Mouse (Mus musculus) C2C12 (cell line): ENCODE results near the gene Mbip.

Experiments
- CEBPB ChIP-seq: IDR thresholded peaks from one replicate; pipeline ENCODE4 v1.6.1; 2011; ENCODE audit warnings: low read depth, mild to moderate bottlenecking, control low read depth, moderate library complexity
- CTCF ChIP-seq: IDR thresholded peaks from one replicate; pipeline ENCODE4 v1.5.1; 2011; ENCODE audit not compliant: control insufficient read depth, insufficient read depth, insufficient read length
- MAX ChIP-seq: IDR thresholded peaks from one replicate; pipeline ENCODE4 v1.6.1; 2011; ENCODE audit warnings: mild to moderate bottlenecking, control low read depth
- MYOD1 ChIP-seq: IDR thresholded peaks from one replicate; pipeline ENCODE4 v1.6.1; 2011; ENCODE audit warnings: low read depth; ENCODE audit not compliant: control insufficient read depth, insufficient read length
- MYOG ChIP-seq: IDR thresholded peaks from one replicate; pipeline ENCODE4 v1.6.1; 2011; ENCODE audit not compliant: control insufficient read depth, insufficient read length; ENCODE audit errors: extremely low read depth
- USF1 ChIP-seq: IDR thresholded peaks from one replicate; pipeline ENCODE4 v1.6.1; 2011; ENCODE audit warnings: low read depth, mild to moderate bottlenecking, control low read depth, moderate library complexity

DNA sequence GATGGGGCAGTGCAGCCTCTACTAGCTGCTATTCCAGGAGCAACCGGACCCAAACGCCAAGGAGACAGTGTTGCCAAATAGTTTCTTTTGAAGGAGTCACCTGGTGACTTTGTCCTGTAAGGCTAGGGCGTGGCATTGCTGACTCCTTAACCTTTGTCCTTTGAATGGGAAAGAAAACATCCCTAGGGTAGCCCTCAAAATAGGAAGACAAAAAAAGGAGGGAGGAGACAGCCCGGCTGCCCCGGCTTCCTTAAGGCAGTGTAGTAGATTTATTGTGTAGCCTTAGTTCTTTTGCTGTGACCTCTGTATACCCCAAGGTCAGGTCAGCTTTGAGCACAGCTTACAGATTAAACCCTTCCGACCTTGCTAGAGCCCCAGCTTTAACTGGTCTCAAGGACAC, 49.2 kb downstream of the Mbip start:
- TF ChIP-seq CTCF (no peak), MAX (no peak), USF1 (no peak), CEBPB (no peak), MYOD1 (no peak), MYOG (no peak)
